In the genomic region with DNA sequence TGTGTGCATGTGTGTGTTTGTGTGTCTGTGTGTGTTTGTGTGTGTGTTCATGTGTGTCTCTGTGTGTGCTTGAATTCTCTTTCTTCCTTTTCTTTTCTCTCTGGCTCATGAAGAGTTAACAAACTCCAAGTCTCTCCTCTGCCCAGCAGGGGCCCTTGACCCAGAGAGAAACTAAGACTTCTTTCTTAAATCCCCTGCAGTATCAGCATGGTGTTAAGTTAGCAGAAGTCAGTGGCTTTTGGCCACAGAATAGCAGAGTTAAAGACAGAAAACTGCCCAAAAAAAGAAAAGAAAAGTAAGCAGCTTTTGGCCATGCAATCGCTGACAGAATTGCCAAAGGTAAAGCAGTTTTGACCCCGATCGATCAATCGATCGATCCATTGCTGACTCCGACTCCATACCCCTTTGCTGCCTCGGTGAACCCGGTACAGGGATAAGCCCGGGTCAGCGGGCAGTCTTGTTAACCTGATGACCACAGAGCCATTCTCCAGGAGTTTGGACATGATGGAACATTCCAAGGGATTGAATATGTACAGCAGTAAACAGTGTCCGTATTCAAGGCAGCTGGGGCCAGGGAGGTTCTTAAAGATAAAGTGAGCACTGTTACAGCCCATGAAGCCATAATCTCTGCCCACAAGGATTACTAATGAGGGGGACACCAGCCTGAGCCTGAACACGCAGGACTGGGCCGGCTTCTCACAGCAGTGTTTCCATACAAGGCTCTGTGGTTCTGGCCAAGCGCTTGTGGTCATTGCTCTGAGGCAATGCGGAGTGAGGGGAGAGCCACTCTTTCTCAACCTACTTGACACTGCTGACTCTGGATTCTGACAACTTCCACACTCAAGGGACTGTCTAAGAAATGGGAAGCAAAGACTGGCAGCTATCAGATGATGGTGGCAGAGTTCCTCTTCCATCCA, we compare ENCODE assay signal across 8 mouse cellular contexts. TPM values are rescaled to one million over a fixed set of nuclear protein-coding genes. Genes with fewer than 3 reads are reported as not detected.
DNase-seq lines count a peak whose midpoint lies in the region; ATAC-seq and TF ChIP-seq lines count a peak whose summit lies in the region.

No protein-coding gene starts in this region.

- no peak overlapping the region for H3K4me3 ChIP-seq in heart, adult 2 months
- no peak overlapping the region for H3K4me3 ChIP-seq in embryonic facial prominence, embryonic 15.5 days (replicated peaks)
- peak overlapping the region; percentile 38 for H3K4me3 ChIP-seq in liver, embryonic 16.5 days (ENCODE audit: low read depth, low read length)

- H3K27ac ChIP-seq in heart, adult 2 months = no peak overlapping the region
- H3K27ac ChIP-seq in embryonic facial prominence, embryonic 15.5 days (replicated peaks) = peak overlapping the region; percentile 0; the same call in 1 of the 2 replicates
- peak overlapping the region; percentile 97 for H3K27ac ChIP-seq in liver, embryonic 16.5 days (ENCODE audit: low read length)

- no peaks in the 10 kb centered on the region for H3K79me2 ChIP-seq in heart, adult 2 months (replicated peaks; ENCODE audit: control insufficient read depth, insufficient read depth, low read length)

- DNase-seq in heart, adult 2 months = peak in 1 of 2 experiments; percentile 52
- DNase-seq in heart, postnatal 14 days = no peak
- DNase-seq in 416B (ENCODE audit: low read depth) = peak; percentile 79
- no peak for DNase-seq in right cerebral cortex, postnatal 14 days
- DNase-seq in thymus, postnatal 10 days (ENCODE audit: low spot score in 2 of 2) = no peak
- no peak for DNase-seq in left cerebral cortex, adult 18-20 months (ENCODE audit: low spot score in 2 of 2)

- no peaks in the 10 kb centered on the region for H3K36me3 ChIP-seq in heart, adult 2 months (ENCODE audit: control insufficient read depth, insufficient read depth, low read length)
- no peaks in the 10 kb centered on the region for H3K36me3 ChIP-seq in embryonic facial prominence, embryonic 15.5 days
- peaks cover 13% of the 10 kb centered on the region for H3K36me3 ChIP-seq in liver, embryonic 16.5 days (ENCODE audit: control insufficient read depth, insufficient read depth)

- 0 out of 2 replicates have a peak, but pooled peaks have one; percentile 8 for TF ChIP-seq EP300 in heart, adult 2 months (IDR thresholded peaks at IDR 0.05; ENCODE audit: insufficient read depth, low read depth, low read length)

- no peak overlapping the region for H3K4me2 ChIP-seq in embryonic facial prominence, embryonic 15.5 days (replicated peaks)
- H3K4me2 ChIP-seq in liver, embryonic 16.5 days (ENCODE audit: low read depth, low read length) = peak overlapping the region; percentile 68

- no peaks in the 10 kb centered on the region for H3K9me3 ChIP-seq in embryonic facial prominence, embryonic 15.5 days (replicated peaks)
- H3K9me3 ChIP-seq in liver, embryonic 16.5 days (replicated peaks; ENCODE audit: control insufficient read depth, low read length) = no peaks in the 10 kb centered on the region

- H3K9ac ChIP-seq in heart, adult 2 months (ENCODE audit: low read depth, low read length) = no peak overlapping the region
- H3K9ac ChIP-seq in embryonic facial prominence, embryonic 15.5 days = no peak overlapping the region
- H3K9ac ChIP-seq in liver, embryonic 16.5 days (ENCODE audit: low read depth, low read length) = peak overlapping the region; percentile 71

- WGBS in heart, adult 2 months = 43% methylated on average over 15 of the region's 15 CpGs
- 23% methylated on average over 15 of the region's 15 CpGs for WGBS in embryonic facial prominence, embryonic 15.5 days
- 29% methylated on average over 15 of the region's 15 CpGs for WGBS in liver, embryonic 16.5 days (ENCODE audit: insufficient replicate concordance)

- no peak for TF ChIP-seq POLR2A in heart, adult 2 months (IDR thresholded peaks at IDR 0.05; ENCODE audit: insufficient read depth, low read depth, low read length)

- intact Hi-C loops in heart, adult 2 months (cut with DNase I) = no loop called here
- intact Hi-C loops in heart, postnatal 14 days (cut with DNase I) = no loop called here

- H3K27me3 ChIP-seq in heart, adult 2 months (ENCODE audit: control insufficient read depth, insufficient read depth, low read length) = no peaks in the 10 kb centered on the region
- H3K27me3 ChIP-seq in embryonic facial prominence, embryonic 15.5 days = no peaks in the 10 kb centered on the region
- H3K27me3 ChIP-seq in liver, embryonic 16.5 days (ENCODE audit: control insufficient read depth, insufficient read depth, low read depth, low read length) = no peaks in the 10 kb centered on the region

- ATAC-seq in embryonic facial prominence, embryonic 15.5 days (ENCODE audit: insufficient number of reproducible peaks, low FRiP score, low TSS enrichment, low read depth) = peak; percentile 41
- peak; percentile 62 for ATAC-seq in liver, embryonic 16.5 days (ENCODE audit: low read depth)

- H3K4me1 ChIP-seq in heart, adult 2 months (ENCODE audit: control insufficient read depth, insufficient read depth, low read length) = no peaks in the 10 kb centered on the region
- H3K4me1 ChIP-seq in embryonic facial prominence, embryonic 15.5 days = peaks cover 8% of the 10 kb centered on the region; the same call in 1 of the 2 replicates
- H3K4me1 ChIP-seq in liver, embryonic 16.5 days (ENCODE audit: control insufficient read depth, low read depth, low read length) = peaks cover 78% of the 10 kb centered on the region

- no peak for TF ChIP-seq CTCF in heart, adult 2 months (IDR thresholded peaks at IDR 0.05)

RNA-seq across cellular contexts. Expression of a gene that starts 11.9 kb away (rescaled TPM):
- 10 to 100 TPM; 77.1 to 95.9 TPM for total RNA-seq in heart, adult 2 months (2021)
- polyA plus RNA-seq in heart, adult 2 months (2012; rRNA removed) = 77.3 and 110 TPM in 2 replicates
- 10 to 100 TPM; 44.7 to 51.3 TPM for total RNA-seq in heart, postnatal 14 days (2021)
- 57.5 and 59.9 TPM in 2 replicates for polyA plus RNA-seq in embryonic facial prominence, embryonic 15.5 days (2015; fragmentation: Nextera tagmentation; extraction: Ambion mirVana)
- 7.4 and 8.5 TPM in 2 replicates for polyA plus RNA-seq in liver, embryonic 16.5 days (2015; fragmentation: Nextera tagmentation; extraction: Ambion mirVana)
- total RNA-seq in left cerebral cortex, adult 18-20 months (2021) = 10 to 100 TPM; 67.7 to 70.2 TPM

RNA-seq across cellular contexts. Expression of a gene that starts 17.5 kb away (rescaled TPM):
- 1 to 10 TPM; 6.1 to 7.0 TPM for total RNA-seq in heart, adult 2 months (2021)
- polyA plus RNA-seq in heart, adult 2 months (2012; rRNA removed) = 16.1 and 18.8 TPM in 2 replicates
- 1 to 10 TPM; 4.1 to 5.6 TPM for total RNA-seq in heart, postnatal 14 days (2021)
- 1.5 and 2.3 TPM in 2 replicates for polyA plus RNA-seq in embryonic facial prominence, embryonic 15.5 days (2015; fragmentation: Nextera tagmentation; extraction: Ambion mirVana)
- 54.3 and 59.8 TPM in 2 replicates for polyA plus RNA-seq in liver, embryonic 16.5 days (2015; fragmentation: Nextera tagmentation; extraction: Ambion mirVana)
- total RNA-seq in left cerebral cortex, adult 18-20 months (2021) = 1 to 10 TPM; 2.0 to 2.1 TPM

RNA-seq across cellular contexts. Expression of a gene that starts 41.5 kb away (rescaled TPM):
- total RNA-seq in heart, adult 2 months (2021) = not detected
- 0.16 TPM in 1 of 2 replicates, not detected in the other for polyA plus RNA-seq in heart, adult 2 months (2012; rRNA removed)
- under 1 TPM in 1 of 2 experiments, not detected in 1; 0.20 TPM for total RNA-seq in heart, postnatal 14 days (2021)
- polyA plus RNA-seq in embryonic facial prominence, embryonic 15.5 days (2015; fragmentation: Nextera tagmentation; extraction: Ambion mirVana) = 0.38 and 0.57 TPM in 2 replicates
- polyA plus RNA-seq in liver, embryonic 16.5 days (2015; fragmentation: Nextera tagmentation; extraction: Ambion mirVana) = 2.4 and 2.7 TPM in 2 replicates
- under 1 TPM; 0.60 to 0.70 TPM for total RNA-seq in left cerebral cortex, adult 18-20 months (2021)

RNA-seq across cellular contexts. Expression of a gene that starts 49.9 kb away (rescaled TPM):
- not detected for total RNA-seq in heart, adult 2 months (2021)
- 0.10 TPM in 1 of 2 replicates, not detected in the other for polyA plus RNA-seq in heart, adult 2 months (2012; rRNA removed)
- total RNA-seq in heart, postnatal 14 days (2021) = not detected
- polyA plus RNA-seq in embryonic facial prominence, embryonic 15.5 days (2015; fragmentation: Nextera tagmentation; extraction: Ambion mirVana) = 6.6 and 7.7 TPM in 2 replicates
- polyA plus RNA-seq in liver, embryonic 16.5 days (2015; fragmentation: Nextera tagmentation; extraction: Ambion mirVana) = 0.11 and 0.13 TPM in 2 replicates
- 10 to 100 TPM; 35.7 to 36.1 TPM for total RNA-seq in left cerebral cortex, adult 18-20 months (2021)

RNA-seq across cellular contexts. Expression of a gene that starts 53.1 kb away (rescaled TPM):
- total RNA-seq in heart, adult 2 months (2021) = 10 to 100 TPM; 40.7 to 43.9 TPM
- polyA plus RNA-seq in heart, adult 2 months (2012; rRNA removed) = 59.6 and 81.2 TPM in 2 replicates
- 10 to 100 TPM; 38.3 to 41.0 TPM for total RNA-seq in heart, postnatal 14 days (2021)
- polyA plus RNA-seq in embryonic facial prominence, embryonic 15.5 days (2015; fragmentation: Nextera tagmentation; extraction: Ambion mirVana) = 41.9 and 43.6 TPM in 2 replicates
- 20.7 and 23.3 TPM in 2 replicates for polyA plus RNA-seq in liver, embryonic 16.5 days (2015; fragmentation: Nextera tagmentation; extraction: Ambion mirVana)
- total RNA-seq in left cerebral cortex, adult 18-20 months (2021) = 10 to 100 TPM; 38.3 to 46.8 TPM
